Mouse (Mus musculus): Measurements from ENCODE around the gene Actn4.

The Actn4 gene

DNA sequence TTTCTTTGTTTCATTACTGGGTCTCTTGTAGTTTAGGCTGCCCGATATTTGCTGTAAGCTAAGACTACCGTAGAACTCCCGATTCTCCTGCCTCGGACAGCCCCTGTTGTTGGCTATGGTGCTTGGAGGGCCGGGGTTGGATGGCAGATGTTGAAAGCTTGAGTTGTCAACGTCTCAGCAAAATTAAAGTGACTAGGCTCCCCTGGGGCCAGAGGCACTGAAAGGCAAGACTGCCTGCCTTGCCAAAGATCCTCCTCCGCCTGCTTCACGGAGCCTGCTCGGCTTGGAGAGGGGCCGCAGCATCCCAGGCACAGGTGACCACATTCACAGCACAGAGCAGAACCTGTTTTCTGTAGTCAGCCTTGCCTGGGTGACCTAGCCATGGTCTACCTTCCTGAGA lies 81.6 kb downstream of the Actn4 start:
- DNase-seq, result no peak

DNA sequence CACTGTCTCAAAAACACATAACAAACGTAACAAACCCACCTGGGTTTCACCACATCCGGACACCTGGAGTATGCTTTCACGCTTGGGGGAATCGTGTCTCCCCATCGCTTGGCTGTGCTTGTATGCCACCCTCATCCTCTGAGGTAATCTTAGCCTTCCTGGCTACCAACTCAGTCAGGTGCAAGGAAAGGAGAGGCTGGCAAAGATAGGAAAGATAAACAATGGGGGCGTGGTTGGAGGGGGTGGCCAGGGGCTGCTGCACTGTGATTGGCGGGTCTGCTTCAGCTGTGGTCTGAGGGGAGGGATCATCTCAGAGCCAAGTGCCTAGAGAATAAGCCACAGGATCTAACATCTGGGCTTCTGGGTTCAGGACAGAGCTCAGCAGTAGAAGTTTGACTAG lies 82.5 kb downstream of the Actn4 start:
- peak; percentile 53 for DNase-seq

DNA sequence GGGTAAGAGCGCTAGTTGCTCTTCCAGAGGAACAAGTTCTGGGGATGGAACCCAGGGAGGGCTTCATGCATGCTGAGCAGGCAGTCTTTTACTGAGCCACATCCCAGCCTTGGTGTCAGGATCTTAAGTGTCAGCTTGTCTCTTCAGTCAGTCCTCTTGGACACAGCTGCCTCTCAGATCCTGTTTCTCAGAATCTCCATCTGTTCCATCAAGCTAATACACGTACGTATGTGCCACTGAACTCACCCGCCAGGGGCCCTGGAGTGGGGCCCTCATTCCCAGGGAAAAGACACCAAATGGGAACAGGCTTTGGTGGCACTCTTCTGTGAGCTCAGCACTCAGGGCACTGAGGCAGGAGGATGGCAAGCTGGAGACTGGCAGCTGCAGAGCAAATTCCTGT lies 84.3 kb downstream of the Actn4 start:
- peak; percentile 11 for DNase-seq

DNA sequence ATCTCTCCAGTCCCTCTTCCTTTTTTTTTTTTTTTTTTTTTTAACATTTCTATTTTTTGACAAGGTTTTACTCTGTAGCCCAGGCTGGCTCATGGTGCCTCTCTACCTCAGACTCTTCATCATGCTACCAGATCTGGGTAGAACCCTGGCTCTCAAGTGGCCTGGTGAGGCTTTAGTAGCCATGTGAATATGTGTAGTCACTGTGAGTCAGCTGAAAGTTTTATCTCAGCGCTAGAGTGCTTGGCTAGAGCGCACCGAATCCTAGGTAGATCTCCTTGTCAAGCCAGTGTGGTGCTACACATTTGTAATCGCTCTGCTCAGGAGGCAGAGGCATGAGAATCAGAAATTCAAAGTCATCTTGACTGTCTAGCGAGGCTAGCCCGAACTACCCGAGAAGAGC lies 85.0 kb downstream of the Actn4 start:
- DNase-seq, result no peak

DNA sequence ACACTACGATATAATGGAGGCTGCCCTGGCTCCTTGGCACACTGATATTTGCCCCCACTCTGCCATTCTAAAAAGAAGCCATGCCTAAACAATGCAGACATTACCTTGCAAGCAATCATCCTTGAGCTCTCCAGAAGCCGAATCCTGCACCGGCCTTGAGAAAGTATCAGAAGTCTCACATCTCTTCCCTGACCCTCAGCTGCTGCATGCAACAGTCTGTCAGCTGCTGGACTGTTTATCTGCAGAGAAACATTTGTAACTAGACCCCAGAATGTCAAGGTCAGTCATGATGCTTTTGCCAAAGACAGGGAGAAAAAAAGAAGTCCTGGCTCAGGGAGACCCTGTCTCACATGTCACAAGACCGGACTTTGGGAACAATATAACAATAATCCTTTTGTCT lies 86.0 kb downstream of the Actn4 start:
- no peak for DNase-seq

DNA sequence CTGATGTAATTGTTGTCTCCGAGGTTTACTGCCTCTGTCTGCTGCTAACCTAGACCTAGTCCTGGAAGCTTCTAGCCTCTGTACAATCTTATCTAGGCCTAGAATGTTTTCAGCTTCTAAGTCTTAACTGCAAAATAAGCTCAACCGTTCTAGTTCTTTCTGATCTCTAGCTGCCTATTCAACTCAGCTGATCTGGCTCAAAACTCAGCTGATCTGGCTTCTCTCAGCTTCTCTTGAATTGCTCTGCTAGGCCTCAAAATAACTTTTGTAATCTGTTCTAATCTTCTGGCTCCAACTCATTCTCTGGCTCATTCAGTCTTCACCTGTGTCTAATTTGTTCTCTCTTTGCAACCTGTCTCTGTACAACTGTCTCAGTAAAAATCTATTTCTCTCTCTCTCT lies 87.6 kb downstream of the Actn4 start:
- DNase-seq, result no peak

DNA sequence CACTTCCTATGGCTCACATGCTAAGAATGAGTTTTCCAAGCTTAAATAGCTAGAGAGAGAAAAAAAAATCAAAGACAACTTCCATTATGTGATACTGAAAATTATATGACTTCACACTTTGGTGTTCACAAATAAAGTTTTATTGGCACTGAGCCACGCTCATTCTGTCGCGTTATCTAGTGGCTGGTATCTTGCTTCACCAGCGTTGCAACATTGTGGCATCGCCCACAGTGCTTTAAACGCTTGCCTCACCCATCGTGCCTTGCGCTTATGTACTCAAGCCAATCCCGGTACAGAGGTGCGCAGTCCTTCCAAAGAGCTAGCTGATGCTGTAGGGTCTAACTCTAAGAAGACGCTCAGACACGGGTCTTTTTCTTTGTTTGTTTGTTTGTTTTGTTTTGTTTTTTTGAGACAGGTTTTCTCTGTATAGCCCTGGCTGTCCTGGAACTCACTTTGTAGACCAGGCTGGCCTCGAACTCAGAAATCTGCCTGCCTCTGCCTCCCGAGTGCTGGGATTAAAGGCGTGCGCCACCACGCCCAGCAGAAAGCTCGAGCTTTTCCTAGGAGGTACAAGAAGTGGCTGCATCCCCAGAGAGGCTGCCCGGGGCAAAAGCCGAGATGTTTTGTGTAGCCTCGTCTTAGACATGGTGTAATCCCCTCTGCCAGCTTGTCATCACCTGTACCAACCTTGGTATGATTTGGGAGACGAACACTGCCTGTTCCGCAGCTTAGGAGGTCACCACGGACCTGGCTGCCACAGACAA lies 91.1 kb downstream of the Actn4 start:
- DNase-seq, result no peak

DNA sequence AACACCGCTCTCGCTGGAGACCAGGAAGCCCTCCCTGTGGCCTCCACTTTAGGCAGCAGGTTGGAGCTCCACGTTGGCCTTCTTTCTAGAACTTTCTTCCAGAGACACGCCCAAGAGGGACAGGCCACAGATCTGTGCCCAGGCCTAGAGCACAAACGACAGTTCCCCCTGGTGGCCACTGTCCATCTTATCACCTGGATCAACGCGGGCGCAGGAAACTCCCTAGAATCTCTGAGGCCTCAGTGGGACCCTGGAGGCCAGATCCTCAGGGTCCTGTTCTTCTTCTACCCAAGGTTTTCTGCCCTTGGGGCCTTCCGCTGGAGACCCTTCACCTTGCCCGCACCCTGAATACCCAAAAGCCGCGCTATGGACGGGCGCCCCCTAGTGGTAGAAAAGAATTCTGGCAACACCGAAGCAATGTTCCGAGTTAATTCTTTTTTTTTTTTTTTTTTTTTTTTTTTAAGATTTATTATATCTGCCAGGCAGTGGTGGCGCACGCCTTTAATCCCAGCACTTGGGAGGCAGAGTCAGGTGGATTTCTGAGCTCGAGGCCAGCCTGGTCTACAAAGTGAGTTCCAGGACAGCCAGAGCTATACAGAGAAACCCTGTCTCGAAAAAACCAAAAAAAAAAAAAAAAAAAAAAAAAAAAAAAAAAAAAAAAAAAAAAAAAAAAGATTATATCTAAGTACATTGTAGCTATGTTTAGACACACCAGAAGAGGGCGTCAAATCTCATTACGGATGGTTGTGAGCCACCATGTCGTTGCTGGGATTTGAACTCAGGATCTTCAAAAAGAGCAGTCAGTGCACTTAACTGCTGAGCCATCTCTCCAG lies 94.4 kb downstream of the Actn4 start:
- DNase-seq, result peak; percentile 89

DNA sequence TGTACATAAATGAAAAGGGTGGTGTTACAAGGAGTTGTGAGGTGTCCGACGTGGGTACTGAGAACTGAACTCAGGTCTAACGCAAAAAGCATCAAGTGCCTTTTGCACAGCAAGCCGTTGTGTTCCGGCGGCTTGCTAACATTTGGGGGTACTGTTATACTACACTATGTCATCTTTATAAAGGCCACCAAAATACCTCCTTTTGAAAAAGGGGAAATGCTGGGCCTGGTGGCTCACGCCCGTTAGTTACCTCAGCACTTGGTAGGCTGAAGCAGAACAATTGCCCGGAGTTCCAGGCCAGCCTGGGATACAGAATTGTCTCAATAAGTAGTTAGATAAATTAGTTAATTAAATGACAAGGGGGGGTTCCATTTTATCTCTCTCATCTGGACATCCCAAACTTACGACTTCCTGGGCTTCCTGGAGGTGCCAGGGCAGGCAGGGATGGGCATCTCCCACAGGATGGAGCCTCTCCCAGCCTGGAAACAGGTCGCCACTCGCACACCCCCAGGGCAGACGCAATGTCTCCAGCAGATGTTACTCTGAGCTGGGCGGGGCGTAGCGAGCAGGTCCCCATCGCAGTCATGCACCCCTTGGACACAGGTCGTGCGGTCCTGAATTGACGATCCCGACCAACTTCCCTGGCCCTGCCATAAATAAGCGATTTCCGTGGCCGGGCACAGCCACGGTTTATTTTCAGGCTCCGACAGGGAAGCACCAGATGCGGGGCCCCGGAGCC lies 95.2 kb downstream of the Actn4 start:
- no peak for DNase-seq

DNA sequence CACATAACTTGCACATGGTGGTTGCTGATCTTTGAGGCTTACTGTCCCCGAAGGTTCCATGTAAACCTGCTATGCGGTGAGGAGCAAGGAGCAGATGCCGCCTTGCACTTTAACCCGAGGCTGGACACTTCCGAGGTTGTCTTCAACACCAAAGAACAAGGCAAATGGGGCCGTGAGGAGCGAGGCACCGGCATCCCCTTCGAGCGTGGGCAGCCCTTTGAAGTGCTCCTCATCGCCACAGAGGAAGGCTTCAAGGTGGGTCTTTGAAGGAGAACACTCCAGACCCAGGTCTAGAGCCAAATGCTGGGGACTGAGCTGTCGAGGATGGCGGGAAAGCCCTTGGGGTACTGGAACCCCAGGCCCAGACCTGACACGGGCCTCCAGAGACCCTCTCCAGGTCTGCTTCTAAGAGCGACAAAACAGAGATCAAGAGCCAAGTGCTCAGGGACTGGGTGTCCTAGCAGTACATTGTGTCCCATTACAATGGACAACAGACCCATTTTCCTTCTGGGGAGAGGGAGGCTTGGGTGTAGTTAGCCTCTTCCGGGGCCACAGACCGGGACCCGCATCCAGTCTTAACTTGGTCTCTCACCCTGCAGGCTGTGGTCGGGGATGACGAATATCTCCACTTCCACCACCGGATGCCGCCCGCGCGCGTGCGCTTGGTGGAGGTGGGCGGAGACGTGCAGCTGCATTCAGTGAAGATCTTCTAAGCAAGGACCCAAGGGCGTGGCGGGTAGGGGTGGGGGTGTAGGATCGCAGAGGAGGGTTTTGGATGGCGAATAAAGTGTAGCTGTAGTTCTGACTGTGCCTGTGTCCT lies 96.4 kb downstream of the Actn4 start:
- peak; percentile 97 for DNase-seq

DNA sequence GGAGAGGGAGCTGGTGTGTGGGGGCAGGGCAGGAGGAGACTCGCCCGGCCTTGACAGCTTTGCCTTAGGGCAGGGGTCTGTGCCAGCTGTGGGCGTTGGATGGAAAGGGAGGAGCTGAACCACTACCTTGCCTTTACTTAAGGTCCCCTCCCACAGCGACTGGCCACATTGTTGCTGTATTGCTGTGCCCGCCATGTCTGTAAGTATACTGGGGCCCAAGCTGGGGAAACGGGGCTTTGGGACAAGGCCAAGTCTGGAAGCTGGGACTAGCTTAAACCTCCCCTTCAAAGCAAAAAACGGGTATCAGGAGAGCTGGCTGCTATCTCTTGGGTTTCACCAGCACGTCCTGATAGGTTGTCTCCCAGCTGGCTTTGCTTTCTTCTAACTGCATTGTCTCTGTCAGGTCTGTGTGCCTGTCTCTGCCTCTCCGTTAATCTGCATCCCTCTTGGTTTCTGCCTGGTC lies 97.8 kb downstream of the Actn4 start:
- no peak for DNase-seq

DNA sequence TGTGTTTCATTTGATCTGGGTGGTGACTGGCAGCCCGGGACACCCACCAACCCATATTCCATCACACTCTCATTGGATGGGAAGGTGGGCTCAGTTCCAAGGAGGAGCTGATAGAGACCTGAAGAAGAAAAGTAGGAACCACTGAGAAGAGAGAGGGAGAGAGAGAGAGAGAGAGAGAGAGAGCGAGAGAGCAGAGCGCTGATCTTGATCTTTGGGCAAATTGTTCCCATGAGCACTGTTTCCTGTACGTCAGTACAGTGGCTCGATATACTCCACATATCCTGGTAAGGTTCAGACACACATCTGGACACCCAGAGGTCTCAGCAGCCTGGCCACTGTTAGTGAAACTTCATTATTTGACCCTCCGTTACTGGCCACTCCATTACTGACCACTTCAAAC lies 98.6 kb downstream of the Actn4 start, which contains the start of gene Lgals7:
Lgals7 (plus strand) TSS at position 314 of the 400 bp plus-strand sequence.
- DNase-seq, result no peak

DNA sequence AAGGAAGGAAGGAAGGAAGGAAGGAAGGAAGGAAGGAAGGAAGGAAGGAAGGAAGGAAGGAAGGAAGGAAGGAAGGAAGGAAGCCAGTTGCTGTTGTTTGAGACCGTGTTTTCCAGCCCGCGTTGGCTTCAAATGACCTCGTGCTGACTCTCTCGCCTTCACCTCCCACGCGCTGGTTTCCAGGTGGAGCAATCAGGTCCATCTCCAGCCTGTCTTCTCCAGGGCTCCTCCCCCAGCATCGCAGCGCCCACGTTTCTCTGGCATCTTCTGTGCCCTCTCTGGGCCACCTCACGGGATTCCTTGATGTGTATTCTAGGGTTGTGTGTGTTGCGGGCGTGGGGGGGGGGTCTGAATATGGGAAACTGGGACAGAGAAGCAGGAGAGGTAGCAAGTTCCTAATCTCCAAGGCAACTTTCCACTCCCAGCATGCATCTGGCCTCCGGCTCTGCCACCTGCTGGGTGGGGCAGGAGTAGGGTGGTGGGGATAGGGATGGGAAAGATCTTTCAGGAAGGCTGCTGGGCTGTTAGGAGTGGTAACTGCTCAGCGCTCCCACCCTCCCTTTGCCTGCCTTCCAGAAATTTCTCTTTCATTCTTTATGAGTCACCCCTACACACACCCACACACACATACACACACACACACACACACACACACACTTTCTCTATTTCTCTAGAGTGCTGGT lies 99.2 kb downstream of the Actn4 start:
- no peak for DNase-seq

DNA sequence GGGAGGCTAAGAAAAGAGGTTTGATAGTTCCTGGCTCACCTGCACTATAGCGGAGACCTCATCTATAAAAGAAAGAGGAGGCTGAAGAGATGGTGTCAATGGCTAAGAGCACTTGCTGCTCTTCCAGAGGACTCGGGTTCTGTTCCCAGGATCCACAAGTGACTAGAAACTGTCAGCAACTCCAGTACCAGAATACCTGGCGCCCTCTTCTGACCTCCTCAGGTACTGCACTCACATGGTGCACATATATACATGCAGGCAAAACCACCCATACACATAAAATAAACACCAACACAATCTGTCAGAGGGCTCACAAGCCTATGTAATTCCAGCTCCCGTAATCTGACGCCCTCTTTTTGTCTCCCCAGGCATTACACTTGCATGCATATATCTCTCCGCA lies 101.2 kb downstream of the Actn4 start:
- DNase-seq, result peak; percentile 44

DNA sequence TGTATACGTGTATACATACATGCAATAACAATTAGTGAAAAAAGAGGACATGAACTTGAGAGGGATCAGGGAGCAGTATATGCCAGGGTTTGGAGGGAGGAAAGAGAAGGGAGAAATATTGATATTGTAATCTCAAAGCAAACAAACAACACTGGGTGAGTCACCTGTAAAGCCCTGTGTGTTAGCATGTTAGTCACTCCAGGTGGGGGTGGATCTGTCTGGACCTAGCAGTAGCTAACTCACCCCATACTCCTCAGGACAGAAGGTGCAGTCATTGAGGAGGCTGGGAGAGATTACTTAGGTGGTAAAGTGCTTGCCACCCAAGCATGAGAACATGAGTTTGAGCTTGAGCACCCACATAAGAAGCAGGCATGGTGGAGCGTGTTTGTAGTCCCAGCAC lies 102.2 kb downstream of the Actn4 start:
- no peak for DNase-seq

DNA sequence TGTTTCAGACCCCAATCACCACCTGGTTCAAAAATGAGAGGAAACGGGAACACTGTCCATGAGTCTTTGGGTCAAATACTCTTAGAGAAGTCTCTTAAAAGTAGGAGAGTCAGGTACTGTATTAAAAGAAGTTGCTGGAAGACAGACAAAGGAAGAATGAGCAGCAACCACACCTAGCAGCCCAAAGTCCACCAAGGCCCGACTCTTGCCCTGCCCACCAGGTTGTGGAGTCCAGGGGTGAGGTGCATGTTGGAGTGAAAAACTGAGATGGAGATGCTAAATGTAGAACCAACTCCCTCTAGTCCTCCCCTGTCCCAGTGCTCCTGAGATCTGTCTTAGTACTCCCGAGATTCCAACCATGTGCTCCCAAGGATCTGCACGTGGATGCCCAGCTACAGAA lies 111.5 kb downstream of the Actn4 start:
- DNase-seq, result no peak

DNA sequence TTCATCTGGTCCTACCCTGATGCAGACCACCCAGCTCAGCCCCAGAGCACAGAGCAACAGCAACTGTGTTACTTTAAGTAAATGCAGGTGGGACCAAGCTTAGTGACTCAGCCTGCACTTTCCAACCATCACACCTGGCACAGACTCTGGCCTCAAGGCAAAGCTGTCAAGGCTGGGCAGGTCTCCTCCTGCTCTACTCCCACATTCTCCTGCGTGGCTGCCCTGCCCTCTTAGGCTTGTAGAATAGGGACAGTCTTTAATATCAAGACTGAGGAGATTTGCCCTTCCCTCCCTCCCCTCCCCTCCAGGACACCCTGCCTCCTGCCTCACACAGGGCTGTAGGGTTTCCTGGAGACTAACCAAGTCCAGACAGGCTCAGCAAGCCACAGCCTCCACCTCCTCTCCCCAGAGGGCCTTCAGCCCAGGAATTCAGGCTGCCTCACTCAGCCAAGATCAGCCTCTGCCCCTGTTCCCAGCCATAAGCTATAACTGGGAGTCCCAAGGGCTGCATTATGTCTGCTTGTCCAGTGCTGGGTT lies 112.4 kb downstream of the Actn4 start:
- DNase-seq, result no peak

DNA sequence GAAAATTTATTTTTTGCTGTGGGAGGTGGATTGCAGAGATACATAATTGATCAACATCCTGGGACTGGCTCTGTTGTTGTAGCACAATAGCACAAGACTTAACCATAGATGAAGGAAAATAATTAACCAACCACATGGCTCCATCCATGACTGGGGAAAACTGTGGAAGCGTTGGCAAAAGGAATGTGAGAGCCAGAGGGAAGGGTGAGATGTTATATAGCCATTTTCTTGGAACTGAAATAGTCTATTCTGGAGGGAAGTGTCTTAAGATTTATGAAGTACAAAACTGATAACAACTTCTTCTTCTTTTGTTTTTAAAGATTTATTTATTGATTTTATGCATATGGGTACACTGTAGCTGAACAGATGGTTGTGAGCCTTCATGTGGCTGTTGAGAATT lies 114.9 kb downstream of the Actn4 start:
- no peak for DNase-seq
